Mouse (Mus musculus): ENCODE measurements around the gene Ptprs. TPM values are rescaled to one million over a fixed set of nuclear protein-coding genes. Genes with fewer than 3 reads are reported as not detected.
"Not testable (repeated sequence)": the region's sequence is repeated elsewhere in the genome, so short reads cannot be mapped to it uniquely, and the experiment has no call there.

The Ptprs gene
- polyA plus RNA-seq (2015; fragmentation: Nextera tagmentation; extraction: Ambion mirVana), result 24.2 and 29.9 TPM in 2 replicates

GRCm38 (mm10) chr17:56476402-56476752, at the start of gene Ptprs:
Ptprs (minus strand) TSS chr17:56476483.
- peak; percentile 94 for DNase-seq (ENCODE audit: low spot score)

- no peak for DNase-seq (ENCODE audit: low spot score)
Measured at GRCm38 (mm10) chr17:56524943-56525342, 48.7 kb upstream of the Ptprs start.

- DNase-seq (ENCODE audit: low spot score), result no peak
Measured at GRCm38 (mm10) chr17:56522744-56523143, 46.5 kb upstream of the Ptprs start.

- no peak for DNase-seq (ENCODE audit: low spot score)
Measured at GRCm38 (mm10) chr17:56515690-56516410, 39.6 kb upstream of the Ptprs start.

GRCm38 (mm10) chr17:56514916-56515315, 38.6 kb upstream of the Ptprs start:
- no peak for DNase-seq (ENCODE audit: low spot score)

GRCm38 (mm10) chr17:56514330-56514729, 38.0 kb upstream of the Ptprs start:
- no peak for DNase-seq (ENCODE audit: low spot score)

- DNase-seq (ENCODE audit: low spot score), result no peak
Measured at GRCm38 (mm10) chr17:56512310-56512709, 36.0 kb upstream of the Ptprs start, which contains the start of gene Znrf4. Znrf4 (minus strand) TSS chr17:56512431.

GRCm38 (mm10) chr17:56511707-56512090, 35.4 kb upstream of the Ptprs start:
- DNase-seq (ENCODE audit: low spot score), result no peak

- DNase-seq (ENCODE audit: low spot score), result no peak
Measured at GRCm38 (mm10) chr17:56510970-56511706, 34.9 kb upstream of the Ptprs start.

- no peak for DNase-seq (ENCODE audit: low spot score)
Measured at GRCm38 (mm10) chr17:56510473-56510969, 34.2 kb upstream of the Ptprs start.

- no peak for DNase-seq (ENCODE audit: low spot score)
Measured at GRCm38 (mm10) chr17:56509707-56510472, 33.6 kb upstream of the Ptprs start.

GRCm38 (mm10) chr17:56509021-56509640, 32.8 kb upstream of the Ptprs start:
- DNase-seq (ENCODE audit: low spot score), result no peak

- peak; percentile 97 for DNase-seq (ENCODE audit: low spot score)
Measured at GRCm38 (mm10) chr17:56507161-56508068, 31.1 kb upstream of the Ptprs start.

- no peak for DNase-seq (ENCODE audit: low spot score)
Measured at GRCm38 (mm10) chr17:56506417-56507065, 30.3 kb upstream of the Ptprs start.

- no peak for DNase-seq (ENCODE audit: low spot score)
Measured at GRCm38 (mm10) chr17:56505401-56505800, 29.1 kb upstream of the Ptprs start.

GRCm38 (mm10) chr17:56502526-56502925, 26.2 kb upstream of the Ptprs start:
- DNase-seq (ENCODE audit: low spot score), result no peak

- DNase-seq (ENCODE audit: low spot score), result not testable (repeated sequence)
Measured at GRCm38 (mm10) chr17:56501635-56502400, 25.5 kb upstream of the Ptprs start.

- no peak for DNase-seq (ENCODE audit: low spot score)
Measured at GRCm38 (mm10) chr17:56499229-56499628, 22.9 kb upstream of the Ptprs start.

- DNase-seq (ENCODE audit: low spot score), result no peak
Measured at GRCm38 (mm10) chr17:56494480-56494879, 18.2 kb upstream of the Ptprs start.

Measured in thymus, postnatal 0 days (tissue).